Mouse (Mus musculus): Measurements from ENCODE around the gene E430018J23Rik. TPM values are rescaled to one million over a fixed set of nuclear protein-coding genes. Genes with fewer than 3 reads are reported as not detected.
"Not testable (repeated sequence)": the region's sequence is repeated elsewhere in the genome, so short reads cannot be mapped to it uniquely, and the experiment has no call there.

Gene E430018J23Rik
- polyA plus RNA-seq, 1 experiment from 2014 or later, result 4.6 TPM

DNA sequence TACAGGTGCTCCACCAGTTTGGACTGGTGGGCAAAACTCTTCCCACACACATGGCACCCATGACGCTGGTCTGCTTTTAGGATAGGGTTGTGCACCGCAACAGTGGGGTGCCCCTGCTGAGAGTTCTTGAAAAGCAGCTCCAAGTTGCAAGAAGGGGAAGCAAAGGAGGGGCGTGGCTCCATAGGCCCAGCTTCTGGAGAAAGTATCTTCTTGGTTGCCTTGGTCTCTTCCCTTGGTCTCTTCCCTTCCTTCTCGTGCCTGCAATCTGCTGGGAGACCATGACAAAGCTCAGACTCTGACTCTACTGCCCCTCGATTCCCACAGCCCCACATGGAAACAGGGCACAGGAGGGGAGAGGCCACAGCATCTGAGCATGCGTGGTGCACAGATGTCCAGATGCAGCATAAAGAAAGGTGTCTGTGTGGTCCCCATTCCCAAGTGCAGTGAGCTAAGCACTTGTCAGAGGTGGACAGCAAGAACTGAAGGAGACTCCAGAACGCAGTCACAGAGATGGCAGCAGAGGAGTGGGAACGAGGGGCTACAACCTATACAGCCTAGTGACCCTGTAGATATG, 1.1 kb downstream of the E430018J23Rik start:
- H3K4me3 ChIP-seq (ENCODE audit: control insufficient read depth in 1 of 2, insufficient read depth in 1 of 2, low read depth in 1 of 2, low read length in 2 of 2), result peak overlapping the region in 1 of 2 experiments; percentile 66; a peak in 2 of 4 replicates
- peaks cover 12% of the 10 kb centered on the region; the same call in 1 of the 2 replicates for H3K36me3 ChIP-seq (ENCODE audit: control insufficient read depth, insufficient read depth, low read length)
- H3K4me2 ChIP-seq (ENCODE audit: low read length), result peak overlapping the region; percentile 72
- ATAC-seq (ENCODE audit: insufficient number of reproducible peaks, insufficient read depth, low FRiP score, low read depth), result no peak
- no peaks in the 10 kb centered on the region for H3K9me3 ChIP-seq (ENCODE audit: control insufficient read depth, low read length)
- peak overlapping the region; percentile 81; the same call in 1 of the 2 replicates for H3K9ac ChIP-seq (ENCODE audit: low read length)
- no peaks in the 10 kb centered on the region for H3K27me3 ChIP-seq (ENCODE audit: control insufficient read depth, insufficient read depth, low read length)
- H3K4me1 ChIP-seq (ENCODE audit: control insufficient read depth in 2 of 2, insufficient read depth in 2 of 2, low read length in 2 of 2), result peaks cover 10 to 12% of the 10 kb centered on the region in 2 experiments
- H3K27ac ChIP-seq (replicated peaks in 1 of 2; ENCODE audit: control insufficient read depth in 1 of 2, insufficient read depth in 1 of 2, low read depth in 2 of 2, low read length in 2 of 2), result no peak overlapping the region; a peak in 1 of 4 replicates
- WGBS, result 87% methylated on average over 8 of the region's 8 CpGs

DNA sequence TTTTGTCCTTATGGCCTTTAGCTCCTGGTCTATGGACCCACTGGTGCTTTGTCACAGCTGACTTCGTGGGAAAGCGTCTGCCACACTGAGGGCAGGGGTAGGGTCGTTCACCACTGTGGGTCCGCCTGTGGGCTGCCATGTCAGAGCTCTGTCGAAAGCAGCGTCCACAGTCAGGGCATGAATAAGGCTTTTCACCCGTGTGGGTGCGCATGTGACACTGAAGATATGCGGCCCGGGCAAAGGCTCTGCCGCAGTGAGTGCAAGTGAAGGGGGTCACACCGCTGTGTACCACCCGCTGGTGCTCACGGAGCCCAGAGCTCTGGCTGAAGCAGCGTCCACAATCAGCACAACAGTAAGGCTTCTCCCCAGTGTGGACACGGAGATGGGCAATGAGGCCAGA, 1.9 kb downstream of the E430018J23Rik start:
- ATAC-seq (ENCODE audit: insufficient number of reproducible peaks, insufficient read depth, low FRiP score, low read depth), result no peak
- Histone ChIP-seq H3K9me3 (ENCODE audit: control insufficient read depth, low read length) (no peaks in the 10 kb centered on the region), H3K27ac (replicated peaks in 1 of 2; ENCODE audit: control insufficient read depth in 1 of 2, insufficient read depth in 1 of 2, low read depth in 2 of 2, low read length in 2 of 2) (no peak overlapping the region), H3K27me3 (ENCODE audit: control insufficient read depth, insufficient read depth, low read length) (no peaks in the 10 kb centered on the region), H3K36me3 (ENCODE audit: control insufficient read depth, insufficient read depth, low read length) (peaks cover 12% of the 10 kb centered on the region; the same call in 1 of the 2 replicates), H3K9ac (ENCODE audit: low read length) (no peak overlapping the region), H3K4me2 (ENCODE audit: low read length) (no peak overlapping the region), H3K4me3 (ENCODE audit: control insufficient read depth in 1 of 2, insufficient read depth in 1 of 2, low read depth in 1 of 2, low read length in 2 of 2) (no peak overlapping the region), H3K4me1 (ENCODE audit: control insufficient read depth in 2 of 2, insufficient read depth in 2 of 2, low read length in 2 of 2) (peaks cover 10 to 12% of the 10 kb centered on the region in 2 experiments)
- WGBS, result 96% methylated on average over 16 of the region's 16 CpGs

DNA sequence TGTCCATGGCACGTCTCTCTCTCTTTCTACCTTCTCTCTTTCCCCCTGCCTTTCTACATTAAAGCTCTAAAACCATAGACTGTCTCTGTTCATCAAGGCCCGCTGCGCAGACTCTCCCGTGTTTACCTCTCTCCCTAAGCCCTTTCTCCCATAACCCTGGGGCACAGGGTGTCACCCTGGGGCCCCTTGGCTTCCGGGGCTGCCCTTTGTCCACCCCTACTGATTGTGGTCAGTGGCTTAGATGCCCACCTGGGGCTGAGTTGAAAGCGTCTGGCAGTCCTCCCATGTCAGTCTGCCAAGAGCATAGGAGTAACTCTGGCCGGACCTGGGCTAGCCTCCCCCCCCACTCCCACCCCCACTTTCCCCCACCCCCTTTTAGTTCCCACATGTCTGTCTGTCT, 3.1 kb downstream of the E430018J23Rik start:
- H3K36me3 ChIP-seq (ENCODE audit: control insufficient read depth, insufficient read depth, low read length), result peaks cover 12% of the 10 kb centered on the region; the same call in 1 of the 2 replicates
- no peaks in the 10 kb centered on the region for H3K27me3 ChIP-seq (ENCODE audit: control insufficient read depth, insufficient read depth, low read length)
- H3K4me2 ChIP-seq (ENCODE audit: low read length), result no peak overlapping the region
- no peak overlapping the region for H3K27ac ChIP-seq (replicated peaks in 1 of 2; ENCODE audit: control insufficient read depth in 1 of 2, insufficient read depth in 1 of 2, low read depth in 2 of 2, low read length in 2 of 2)
- no peaks in the 10 kb centered on the region for H3K9me3 ChIP-seq (ENCODE audit: control insufficient read depth, low read length)
- ATAC-seq (ENCODE audit: insufficient number of reproducible peaks, insufficient read depth, low FRiP score, low read depth), result no peak
- no peak overlapping the region for H3K9ac ChIP-seq (ENCODE audit: low read length)
- no peak overlapping the region for H3K4me3 ChIP-seq (ENCODE audit: control insufficient read depth in 1 of 2, insufficient read depth in 1 of 2, low read depth in 1 of 2, low read length in 2 of 2)
- 77% methylated on average over 7 of the region's 7 CpGs for WGBS
- H3K4me1 ChIP-seq (ENCODE audit: control insufficient read depth in 2 of 2, insufficient read depth in 2 of 2, low read length in 2 of 2), result peaks cover 10 to 17% of the 10 kb centered on the region in 2 experiments

DNA sequence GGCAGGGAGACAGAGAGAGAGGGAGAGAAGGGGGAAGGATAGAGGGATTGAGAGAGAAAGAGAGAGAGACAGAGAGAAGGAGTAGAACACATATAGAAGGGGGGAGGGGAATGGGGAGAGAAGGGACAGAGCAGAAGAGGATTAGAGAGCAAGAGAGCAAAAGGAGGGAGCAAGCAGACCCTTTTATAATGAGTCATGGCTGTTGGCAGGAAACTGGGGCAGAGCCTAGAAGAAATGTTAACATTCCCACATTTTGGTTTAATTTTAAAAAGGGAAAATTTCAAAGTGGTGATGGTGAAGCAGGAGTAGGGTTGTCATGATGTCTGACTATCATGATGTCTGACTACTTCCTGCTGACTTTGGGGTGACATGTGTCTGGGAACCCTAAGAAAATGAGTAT, 5.2 kb downstream of the E430018J23Rik start:
- H3K27ac ChIP-seq (replicated peaks in 1 of 2; ENCODE audit: control insufficient read depth in 1 of 2, insufficient read depth in 1 of 2, low read depth in 2 of 2, low read length in 2 of 2); H3K4me2 ChIP-seq (ENCODE audit: low read length); H3K4me3 ChIP-seq (ENCODE audit: control insufficient read depth in 1 of 2, insufficient read depth in 1 of 2, low read depth in 1 of 2, low read length in 2 of 2); H3K27me3 ChIP-seq (ENCODE audit: control insufficient read depth, insufficient read depth, low read length); H3K9me3 ChIP-seq (ENCODE audit: control insufficient read depth, low read length); ATAC-seq (ENCODE audit: insufficient number of reproducible peaks, insufficient read depth, low FRiP score, low read depth); H3K9ac ChIP-seq (ENCODE audit: low read length): not testable (repeated sequence)
- Histone ChIP-seq H3K36me3 (ENCODE audit: control insufficient read depth, insufficient read depth, low read length) (peaks cover 20% of the 10 kb centered on the region; the same call in 1 of the 2 replicates), H3K4me1 (ENCODE audit: control insufficient read depth in 2 of 2, insufficient read depth in 2 of 2, low read length in 2 of 2) (peaks cover 5 to 12% of the 10 kb centered on the region in 2 experiments; a peak in 2 of 4 replicates)

DNA sequence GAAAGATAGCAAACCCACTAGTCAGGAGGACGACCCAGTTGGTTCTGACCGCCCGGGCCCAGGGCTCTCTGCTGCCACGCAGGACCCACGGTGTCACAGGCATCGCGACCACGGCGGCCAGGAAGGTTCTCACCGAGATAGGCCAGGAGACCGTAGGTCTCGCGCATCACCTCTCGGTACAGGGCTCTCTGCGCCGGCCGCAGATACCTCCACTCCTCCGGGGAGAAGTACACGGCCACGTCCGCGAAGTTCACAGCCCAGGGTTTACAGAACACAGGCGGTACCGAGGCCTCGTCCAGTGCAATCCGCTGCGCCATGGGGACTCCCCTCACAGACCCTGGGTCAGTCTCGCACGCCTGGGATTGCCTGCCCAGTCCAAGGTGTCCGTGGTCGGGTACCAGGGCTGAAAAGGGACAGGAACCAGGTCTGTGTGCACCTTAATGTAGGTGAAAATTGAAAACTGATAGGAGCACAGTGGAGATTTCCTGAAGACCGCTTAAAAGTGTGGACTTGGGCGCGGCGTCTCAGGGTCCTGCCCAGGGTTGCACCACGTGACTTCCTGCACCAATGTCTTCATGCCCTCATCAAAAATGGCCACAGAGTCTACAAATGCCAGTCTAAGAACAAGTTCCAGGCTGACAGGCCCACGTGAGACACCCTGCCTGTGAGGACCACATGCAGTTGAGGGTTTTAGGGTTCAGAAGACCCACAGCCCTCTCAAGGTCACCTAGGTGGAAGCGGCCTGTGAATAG, 6.6 kb downstream of the E430018J23Rik start, which contains the start of gene 9130019O22Rik:
Gene 9130019O22Rik, minus strand, starts transcription at position 526 of the 752 bp plus-strand sequence.
- H3K27ac ChIP-seq (replicated peaks in 1 of 2; ENCODE audit: control insufficient read depth in 1 of 2, insufficient read depth in 1 of 2, low read depth in 2 of 2, low read length in 2 of 2), result no peak within 1 kb of the TSS

DNA sequence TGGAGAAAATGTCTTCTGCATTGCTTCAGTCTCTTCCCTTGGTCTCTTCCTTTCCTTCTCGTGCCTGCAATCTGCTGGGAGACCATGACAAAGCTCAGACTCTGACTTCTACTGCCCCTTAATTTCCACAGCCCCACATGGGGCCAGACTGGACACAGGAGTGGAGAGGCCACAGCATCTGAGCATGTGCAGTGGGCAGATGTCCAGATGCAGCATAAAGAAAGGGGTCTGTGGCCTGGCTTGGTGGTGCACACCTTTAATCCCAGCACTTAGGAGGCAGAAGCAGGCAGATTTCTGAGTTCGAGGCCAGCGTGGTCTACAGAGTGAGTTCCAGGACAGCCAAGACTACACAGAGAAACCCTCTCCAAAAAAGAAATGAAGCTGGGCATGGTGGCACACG, 7.9 kb downstream of the E430018J23Rik start:
- ATAC-seq (ENCODE audit: insufficient number of reproducible peaks, insufficient read depth, low FRiP score, low read depth); H3K27me3 ChIP-seq (ENCODE audit: control insufficient read depth, insufficient read depth, low read length); H3K4me3 ChIP-seq (ENCODE audit: control insufficient read depth in 1 of 2, insufficient read depth in 1 of 2, low read depth in 1 of 2, low read length in 2 of 2); H3K9me3 ChIP-seq (ENCODE audit: control insufficient read depth, low read length); H3K27ac ChIP-seq (replicated peaks in 1 of 2; ENCODE audit: control insufficient read depth in 1 of 2, insufficient read depth in 1 of 2, low read depth in 2 of 2, low read length in 2 of 2); H3K9ac ChIP-seq (ENCODE audit: low read length); H3K4me1 ChIP-seq (ENCODE audit: control insufficient read depth in 2 of 2, insufficient read depth in 2 of 2, low read length in 2 of 2): not testable (repeated sequence)
- Histone ChIP-seq H3K36me3 (ENCODE audit: control insufficient read depth, insufficient read depth, low read length) (0 out of 2 replicates have a peak, but pooled peaks cover 13% of the 10 kb centered on the region), H3K4me2 (ENCODE audit: low read length) (0 out of 2 replicates have a peak overlapping the region, but pooled peaks have one; percentile 74)
- 92% methylated on average over 4 of the region's 4 CpGs for WGBS

More for the DNA sequence above, 6.6 kb downstream of the E430018J23Rik start, which contains the start of gene 9130019O22Rik:
- peak; percentile 87 for ATAC-seq (ENCODE audit: insufficient number of reproducible peaks, insufficient read depth, low FRiP score, low read depth)
- Histone ChIP-seq H3K9me3 (ENCODE audit: control insufficient read depth, low read length) (no peaks in the 10 kb centered on the region), H3K4me1 (ENCODE audit: control insufficient read depth in 2 of 2, insufficient read depth in 2 of 2, low read length in 2 of 2) (peaks cover 0 to 5% of the 10 kb centered on the region in 2 experiments; a peak in 1 of 4 replicates), H3K36me3 (ENCODE audit: control insufficient read depth, insufficient read depth, low read length) (peaks cover 21% of the 10 kb centered on the region; the same call in 1 of the 2 replicates), H3K4me3 (ENCODE audit: control insufficient read depth in 1 of 2, insufficient read depth in 1 of 2, low read depth in 1 of 2, low read length in 2 of 2) (peak within 1 kb of the TSS; percentile 58 to 82), H3K4me2 (ENCODE audit: low read length) (peak within 1 kb of the TSS; percentile 74), H3K9ac (ENCODE audit: low read length) (peak within 1 kb of the TSS; percentile 80), H3K27me3 (ENCODE audit: control insufficient read depth, insufficient read depth, low read length) (no peaks in the 10 kb centered on the region)
- WGBS, result 9% methylated on average over 38 of the region's 38 CpGs

DNA sequence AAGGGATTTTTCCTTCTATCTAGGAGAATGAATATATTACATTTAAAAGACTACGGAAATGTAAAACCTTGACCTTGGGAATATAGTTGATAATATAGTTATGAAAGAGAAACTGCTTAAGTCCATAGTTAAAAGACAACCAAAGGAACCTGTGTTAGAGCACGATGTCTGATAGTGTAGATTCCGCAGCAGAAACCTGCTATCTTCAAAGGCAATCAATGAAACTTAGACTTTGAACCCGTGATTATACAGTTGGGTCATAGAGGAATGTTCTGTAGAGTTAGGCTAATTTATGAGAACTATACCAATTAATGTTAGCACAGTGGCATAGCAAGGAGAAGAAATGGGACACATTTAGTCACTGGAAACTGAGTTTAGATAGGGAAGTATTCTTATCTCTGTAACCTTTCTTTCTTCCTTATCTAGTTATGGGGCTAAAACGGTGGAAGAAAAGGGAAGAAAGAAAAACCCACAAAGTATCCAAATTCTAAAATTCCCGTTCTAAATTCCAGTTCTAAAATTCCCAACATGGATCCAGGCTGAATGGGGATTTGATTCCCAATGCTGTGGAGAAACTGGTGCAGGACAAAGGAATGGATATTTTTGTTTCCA, 15.0 kb downstream of the E430018J23Rik start:
- WGBS, result 61% methylated on average over 6 of the region's 6 CpGs
- Histone ChIP-seq H3K9ac (ENCODE audit: low read length) (no peak overlapping the region), H3K4me1 (ENCODE audit: control insufficient read depth in 2 of 2, insufficient read depth in 2 of 2, low read length in 2 of 2) (no peaks in the 10 kb centered on the region; a peak in 1 of 4 replicates), H3K36me3 (ENCODE audit: control insufficient read depth, insufficient read depth, low read length) (0 out of 2 replicates have a peak, but pooled peaks cover 11% of the 10 kb centered on the region), H3K4me3 (ENCODE audit: control insufficient read depth in 1 of 2, insufficient read depth in 1 of 2, low read depth in 1 of 2, low read length in 2 of 2) (no peak overlapping the region), H3K4me2 (ENCODE audit: low read length) (no peak overlapping the region), H3K27ac (replicated peaks in 1 of 2; ENCODE audit: control insufficient read depth in 1 of 2, insufficient read depth in 1 of 2, low read depth in 2 of 2, low read length in 2 of 2) (no peak overlapping the region), H3K27me3 (ENCODE audit: control insufficient read depth, insufficient read depth, low read length) (no peaks in the 10 kb centered on the region), H3K9me3 (ENCODE audit: control insufficient read depth, low read length) (no peaks in the 10 kb centered on the region)
- ATAC-seq (ENCODE audit: insufficient number of reproducible peaks, insufficient read depth, low FRiP score, low read depth), result no peak
